Mouse (Mus musculus) frontal cortex, adult (tissue): ENCODE measurements around the gene Sprr2j-ps.

ENCODE experiments used
- ATAC-seq: cut with Nextera tagmentation; 2 replicates; pipeline ENCODE4 v1.9.2; 2017; ENCODE audit warnings: mild to moderate bottlenecking, moderate library complexity, mixed read lengths; ENCODE audit not compliant: low TSS enrichment

The Sprr2j-ps gene

GRCm38 (mm10) chr3:92417782-92418181, at the start of gene Sprr2j-ps:
Gene Sprr2j-ps, plus strand, starts transcription at chr3:92418082.
- no peak for ATAC-seq

DNA sequence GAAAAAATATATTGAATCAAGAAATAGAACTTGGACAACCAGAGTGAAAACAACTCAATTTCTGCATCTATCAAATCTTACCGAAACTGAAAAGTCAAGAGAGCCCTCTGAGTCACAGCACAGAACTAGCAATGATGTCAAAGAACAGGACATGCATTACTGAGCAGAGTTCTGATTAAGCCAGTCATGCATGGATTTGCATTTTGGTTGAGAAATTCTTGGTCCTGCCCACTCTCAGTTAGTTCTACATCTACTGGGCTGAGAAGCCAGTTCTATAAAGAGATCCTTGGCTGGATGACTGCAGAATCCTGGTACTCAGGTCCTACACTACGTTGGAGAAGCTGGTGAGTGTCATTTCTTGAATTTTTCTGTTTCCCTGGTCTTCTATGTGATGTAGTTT, 44.3 kb upstream of the Sprr2j-ps start:
- ATAC-seq: peak; percentile 99

DNA sequence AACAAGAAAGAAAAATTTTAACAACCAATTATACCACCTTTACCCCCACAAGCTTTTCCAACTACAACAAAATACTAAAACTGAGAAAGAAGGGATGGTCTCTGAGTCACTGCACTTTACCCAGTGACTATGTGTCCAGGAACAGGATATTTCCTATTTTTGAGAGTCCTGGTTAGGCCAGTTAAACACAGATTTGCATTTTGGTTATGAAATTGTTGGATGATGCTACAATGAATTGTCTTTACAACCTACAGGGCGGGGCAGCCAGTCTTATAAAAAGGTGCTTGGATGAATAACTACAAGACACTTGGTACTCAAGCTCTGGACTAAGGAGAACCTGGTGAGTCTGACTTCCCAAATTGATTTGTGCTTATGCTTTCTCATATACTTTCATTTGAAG, 32.5 kb upstream of the Sprr2j-ps start, which contains the start of gene Sprr2h:
Gene Sprr2h, plus strand, starts transcription at position 301 of the 400 bp plus-strand sequence.
- ATAC-seq: no peak

DNA sequence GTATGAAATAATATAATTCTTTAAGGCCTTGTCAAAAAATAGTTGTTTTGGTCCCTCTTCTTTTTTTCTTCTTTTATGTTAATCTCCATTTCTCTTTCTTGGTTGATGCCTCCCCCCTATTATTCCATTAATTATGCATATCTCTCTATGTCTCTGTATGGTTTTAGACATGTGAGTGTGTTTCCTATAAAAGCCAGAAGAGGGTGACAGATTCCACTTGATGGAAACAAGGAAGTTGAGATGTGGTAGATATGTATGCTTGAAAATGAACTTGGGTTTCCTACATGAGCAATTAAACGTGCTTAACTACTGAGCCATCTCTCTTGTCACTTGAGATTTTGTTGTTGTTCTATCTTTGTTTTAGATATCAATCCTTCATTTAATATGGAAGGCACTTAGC, 23.6 kb upstream of the Sprr2j-ps start:
- no peak for ATAC-seq

DNA sequence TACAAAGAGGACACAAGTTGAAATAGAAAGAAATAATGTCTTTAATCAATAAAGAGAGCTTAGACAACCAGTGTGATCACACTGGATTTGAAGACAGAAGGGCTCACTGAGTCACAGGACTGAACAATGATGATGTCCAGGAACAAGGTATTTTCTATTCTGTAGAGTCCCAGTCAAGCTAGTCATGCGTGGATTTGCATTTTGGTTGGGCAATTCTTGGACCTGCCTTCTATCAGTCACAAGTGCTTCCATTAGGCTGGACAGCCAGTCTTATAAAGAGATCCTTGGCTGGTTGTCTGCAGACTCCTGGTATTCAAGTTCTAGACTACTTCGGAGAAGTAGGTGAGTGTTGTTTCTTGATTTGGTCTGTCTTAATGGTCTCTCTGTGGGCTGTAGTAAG, 10.2 kb upstream of the Sprr2j-ps start, which contains the start of gene Sprr2i:
Gene Sprr2i, plus strand, starts transcription at position 301 of the 400 bp plus-strand sequence.
- ATAC-seq: no peak

DNA sequence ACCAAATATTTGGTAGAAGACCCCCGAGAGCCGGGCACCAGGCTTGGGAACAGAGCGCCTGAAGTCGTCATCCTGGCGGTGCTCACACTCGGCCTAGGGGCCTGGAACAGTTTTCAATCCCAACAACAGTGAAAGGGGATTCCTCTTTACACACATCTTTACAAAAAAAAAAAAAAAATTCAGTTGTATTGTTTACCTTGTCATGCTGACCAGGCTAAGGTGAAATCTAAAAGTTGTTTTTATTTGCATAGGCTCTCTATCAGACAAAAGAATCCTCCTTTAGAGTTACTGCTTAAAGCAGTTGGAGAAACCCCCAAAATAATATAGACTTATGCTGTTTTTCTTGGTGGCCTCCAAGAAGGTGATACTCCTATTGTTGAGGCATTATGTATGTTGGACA, 11.4 kb downstream of the Sprr2j-ps start, which contains the start of gene Gm9774:
Gene Gm9774, minus strand, starts transcription at position 101 of the 400 bp plus-strand sequence.
- no peak for ATAC-seq

DNA sequence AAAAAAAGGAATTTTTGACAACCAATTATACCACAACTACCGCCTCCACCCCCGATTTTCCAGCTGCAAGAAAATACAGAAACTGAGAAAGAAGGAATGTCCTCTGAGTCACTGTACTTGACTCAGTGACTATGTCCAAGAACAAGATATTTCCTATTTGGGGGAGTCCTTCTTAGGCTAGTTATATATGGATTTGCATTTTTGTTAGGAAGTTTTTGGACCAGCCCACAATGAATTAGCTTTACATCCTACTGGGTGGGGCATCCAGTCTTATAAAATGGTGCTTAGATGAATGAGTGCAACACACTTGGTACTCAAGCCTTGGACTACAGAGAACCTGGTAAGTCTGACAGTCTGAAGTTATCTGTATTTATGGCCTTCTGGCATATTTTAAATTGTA, 14.4 kb downstream of the Sprr2j-ps start, which contains the start of gene Sprr2k:
Gene Sprr2k, plus strand, starts transcription at position 301 of the 400 bp plus-strand sequence.
- no peak for ATAC-seq

DNA sequence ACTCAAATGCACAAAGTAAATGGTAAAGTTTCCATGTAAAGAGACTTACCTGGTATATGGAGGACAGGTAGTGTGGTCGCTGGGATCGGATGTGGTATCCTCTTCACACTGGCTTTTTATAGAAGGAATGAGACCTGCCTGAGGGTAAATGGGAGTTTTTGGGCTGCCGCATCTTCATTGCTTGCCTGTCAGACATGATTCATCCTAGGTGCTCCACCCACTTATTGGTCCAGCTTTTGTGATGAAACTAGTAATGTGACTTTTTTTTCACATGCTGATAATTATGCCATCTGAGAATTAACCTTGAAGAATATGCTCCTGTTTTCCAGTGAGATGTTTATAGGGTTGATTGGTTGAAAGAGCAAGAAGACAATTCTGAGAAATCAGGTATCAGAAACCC, 20.8 kb downstream of the Sprr2j-ps start, which contains the start of gene Sprr1b:
Gene Sprr1b, minus strand, starts transcription at position 101 of the 400 bp plus-strand sequence.
- no peak for ATAC-seq

- no peak for ATAC-seq
These were observed 22.3 kb downstream of the Sprr2j-ps start for GRCm38 (mm10) chr3:92440177-92440576.

DNA sequence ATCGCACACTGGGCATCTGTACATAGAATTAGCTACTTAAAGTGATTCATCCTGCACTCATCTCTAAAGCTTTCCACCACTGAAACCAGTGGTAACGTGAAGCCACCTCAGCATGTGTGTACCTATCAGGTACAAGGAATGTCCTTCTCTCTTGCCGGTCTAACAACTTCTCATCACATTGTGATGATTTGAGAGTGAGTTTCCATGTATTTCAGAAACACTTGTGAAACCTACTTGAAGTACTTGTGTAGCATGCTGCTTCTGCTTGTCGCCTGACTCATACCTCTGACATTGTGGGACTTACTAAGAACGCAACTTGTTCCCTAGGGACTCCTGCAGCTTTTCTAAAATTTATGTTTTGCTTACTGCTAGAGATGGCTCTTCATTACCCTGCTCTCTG, 37.3 kb downstream of the Sprr2j-ps start:
- ATAC-seq: no peak

DNA sequence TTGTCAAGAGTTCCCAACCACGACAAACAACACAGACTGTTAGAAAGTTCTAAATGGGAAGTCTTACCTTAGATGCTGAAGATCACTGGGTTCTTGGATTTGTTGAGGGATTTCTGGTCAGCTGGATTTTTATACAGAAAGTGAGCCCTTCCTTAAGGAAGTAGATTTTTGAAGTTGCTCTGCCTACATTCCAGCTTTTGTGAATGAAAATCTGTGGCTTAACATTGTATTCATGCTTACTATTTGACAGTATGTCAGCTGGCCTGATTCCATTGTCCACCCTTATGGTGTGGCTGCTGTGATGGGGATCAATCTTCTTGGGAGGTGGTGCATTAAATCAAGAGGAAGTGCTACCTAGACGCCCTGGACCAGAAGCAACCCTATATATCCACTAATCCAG, 40.7 kb downstream of the Sprr2j-ps start, which contains the start of gene Sprr3:
Gene Sprr3, minus strand, starts transcription at position 101 of the 400 bp plus-strand sequence.
- ATAC-seq: no peak

DNA sequence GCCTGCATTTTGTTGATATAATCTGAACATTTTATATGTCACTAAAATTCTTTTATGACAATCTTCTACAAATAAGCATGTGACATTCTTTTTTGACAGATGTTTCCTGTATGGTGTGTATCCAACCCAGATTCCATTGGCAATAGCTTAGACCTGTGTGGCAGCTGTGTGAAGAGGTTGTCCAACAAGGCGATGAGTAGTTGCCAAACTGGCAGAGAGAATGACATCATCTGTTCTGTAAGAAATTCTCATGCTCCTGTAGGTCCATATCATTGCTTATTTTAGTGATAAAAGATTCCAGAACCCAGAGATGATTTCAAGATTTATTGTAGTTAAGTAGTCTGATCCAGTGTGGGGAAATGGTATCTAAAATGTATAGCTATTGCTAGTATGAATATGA, 48.7 kb downstream of the Sprr2j-ps start:
- ATAC-seq: no peak

GRCm38 (mm10) chr3:92467424-92467823, 49.5 kb downstream of the Sprr2j-ps start:
- no peak for ATAC-seq
